Mouse (Mus musculus) forebrain, embryonic 14.5 days (tissue): ENCODE measurements around the gene Cyp2d9. TPM values are rescaled to one million over a fixed set of nuclear protein-coding genes. Genes with fewer than 3 reads are reported as not detected.
"Not testable (repeated sequence)": the region's sequence is repeated elsewhere in the genome, so short reads cannot be mapped to it uniquely, and the experiment has no call there.

Experiments used
- ATAC-seq: fragments of 200-750 bp; cut with Nextera tagmentation; 2 replicates; pipeline ENCODE4 v1.8.0; 2017; ENCODE audit warnings: mild to moderate bottlenecking, moderate library complexity
- DNase-seq: peaks from one replicate; pipeline ENCODE4 v3.0.0-alpha.2; 2015; ENCODE audit warnings: low spot score
- H3K27ac ChIP-seq: fragments of 300-500 bp; sonication (generic); 2 replicates; pipeline ENCODE4 v1.5.1; 2014; ENCODE audit warnings: low read depth, mild to moderate bottlenecking, control low read depth, low read length, moderate library complexity
- H3K27me3 ChIP-seq: fragments of 300-500 bp; sonication (generic); replicated peaks from 2 replicates; pipeline ENCODE4 v1.6.1; 2014; ENCODE audit warnings: low read length, control low read depth, mixed read lengths; ENCODE audit not compliant: control insufficient read depth, insufficient read depth
- H3K36me3 ChIP-seq: fragments of 300-500 bp; sonication (generic); 2 replicates; pipeline ENCODE4 v1.6.1; 2014; ENCODE audit warnings: low read length, control low read depth; ENCODE audit not compliant: control insufficient read depth, insufficient read depth
- H3K4me1 ChIP-seq: fragments of 300-500 bp; sonication (generic); 2 replicates; pipeline ENCODE4 v1.6.1; 2014; ENCODE audit warnings: antibody characterized with exemption, low read length, control low read depth; ENCODE audit not compliant: control insufficient read depth, insufficient read depth
- H3K4me2 ChIP-seq: fragments of 300-500 bp; sonication (generic); 2 replicates; pipeline ENCODE4 v1.6.1; 2014; ENCODE audit warnings: mild to moderate bottlenecking, control low read depth, low read length
- H3K4me3 ChIP-seq: fragments of 300-500 bp; sonication (generic); 2 replicates; pipeline ENCODE4 v1.5.1; 2014; ENCODE audit warnings: low read depth, low read length, control low read depth
- H3K9ac ChIP-seq: fragments of 300-500 bp; sonication (generic); 2 replicates; pipeline ENCODE4 v1.6.1; 2014; ENCODE audit warnings: mild to moderate bottlenecking, low read length, control low read depth, moderate library complexity
- H3K9me3 ChIP-seq: fragments of 300-500 bp; sonication (generic); replicated peaks from 2 replicates; pipeline ENCODE4 v1.6.1; 2016; ENCODE audit warnings: low read length, control low read depth, mixed read lengths; ENCODE audit not compliant: control insufficient read depth
- WGBS: fragments of 180-500 bp; shearing (Covaris S2); extraction: QIAGEN DNeasy Blood & Tissue Kit; methylation state at CpG from one replicate; pipeline ENCODE4 v1.1.7; 2014; 5-methylcytosine and 5-hydroxymethylcytosine counted together
- polyA plus RNA-seq: library from polyadenylated mRNA; unstranded; fragments of >200 nt; fragmentation: Nextera tagmentation; extraction: Ambion mirVana; gene quantifications from 2 replicates; pipeline ENCODE4 v1.2.1, GENCODE M21; 2014

Gene Cyp2d9
- polyA plus RNA-seq, result not detected in 2 replicates

DNA sequence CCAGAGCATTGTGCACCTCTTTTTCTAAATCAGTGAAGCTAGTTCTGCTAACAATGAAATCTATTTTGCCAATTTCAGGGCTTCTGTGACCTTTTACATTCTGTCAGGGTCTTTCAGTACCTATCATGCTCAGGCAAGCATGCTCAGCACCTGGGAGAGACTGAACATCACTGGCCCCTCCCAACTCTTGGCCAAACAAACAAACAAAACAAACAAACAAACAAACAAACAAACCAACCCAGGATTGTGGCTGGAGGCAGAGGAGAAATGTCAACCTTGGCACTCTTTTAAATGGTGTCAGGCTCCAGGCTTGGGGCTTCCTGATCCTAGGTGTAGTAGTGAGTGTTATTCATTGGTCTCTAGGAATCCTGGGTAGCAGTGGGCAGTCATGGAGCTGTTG is at the start of gene Cyp2d9:
Gene Cyp2d9, plus strand, starts transcription at position 301 of the 400 bp plus-strand sequence.
- Histone ChIP-seq H3K36me3 (no peaks in the 10 kb centered on the region), H3K4me2 (no peak within 1 kb of the TSS), H3K27ac (no peak within 1 kb of the TSS), H3K4me3 (no peak within 1 kb of the TSS), H3K4me1 (no peaks in the 10 kb centered on the region), H3K27me3 (no peaks in the 10 kb centered on the region), H3K9ac (no peak within 1 kb of the TSS), H3K9me3 (peaks cover 4% of the 10 kb centered on the region; the same call in 1 of the 2 replicates)
- ATAC-seq (no peak), DNase-seq (no peak)

DNA sequence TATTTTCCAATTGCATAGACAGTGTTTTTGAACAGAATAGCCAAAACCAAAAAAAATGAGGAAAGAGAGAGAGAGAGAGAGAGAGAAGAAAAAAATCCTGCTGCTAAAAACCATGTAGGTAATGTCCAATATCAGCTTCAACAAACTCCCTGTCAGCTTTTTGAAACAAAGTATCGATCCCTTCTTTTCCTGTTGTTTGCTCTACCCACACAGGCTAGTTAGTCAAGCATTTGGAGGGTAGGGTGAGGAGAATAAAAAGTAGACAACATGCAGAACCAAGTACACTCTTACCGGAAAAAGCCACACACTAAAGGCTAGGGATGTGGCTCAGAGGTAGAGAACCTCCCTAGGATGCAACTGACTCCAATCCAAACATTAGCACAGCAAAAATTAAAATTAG is 47.5 kb upstream of the Cyp2d9 start:
- whole genome bisulfite sequencing, result 89% methylated on average over 2 of the region's 2 CpGs
- Histone ChIP-seq H3K4me3 (no peak overlapping the region), H3K4me1 (peaks cover 1% of the 10 kb centered on the region; the same call in 1 of the 2 replicates), H3K27me3 (no peaks in the 10 kb centered on the region), H3K4me2 (no peak overlapping the region), H3K9ac (no peak overlapping the region), H3K9me3 (no peaks in the 10 kb centered on the region), H3K27ac (no peak overlapping the region), H3K36me3 (no peaks in the 10 kb centered on the region)
- DNase-seq (no peak), ATAC-seq (no peak)

DNA sequence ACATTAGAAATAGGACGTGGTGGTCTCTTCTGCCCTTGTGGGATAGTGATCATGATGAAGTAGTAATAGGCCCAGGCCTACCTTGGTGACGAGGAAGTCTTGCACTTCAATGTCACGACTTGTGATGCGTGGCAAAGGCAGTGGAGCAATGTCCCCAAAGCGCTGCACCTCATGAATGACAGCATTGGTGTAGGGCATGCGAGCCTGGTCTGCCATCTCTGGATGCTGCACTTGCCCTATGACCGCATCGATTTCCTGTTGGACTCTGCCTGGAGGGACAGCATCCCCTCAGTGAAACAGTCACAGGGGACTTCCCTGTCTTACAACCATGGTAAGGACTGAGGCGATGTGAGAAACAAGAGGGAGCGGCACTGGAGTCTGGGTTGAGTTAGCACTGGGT is 43.3 kb upstream of the Cyp2d9 start:
- 88% methylated on average over 10 of the region's 10 CpGs for WGBS

DNA sequence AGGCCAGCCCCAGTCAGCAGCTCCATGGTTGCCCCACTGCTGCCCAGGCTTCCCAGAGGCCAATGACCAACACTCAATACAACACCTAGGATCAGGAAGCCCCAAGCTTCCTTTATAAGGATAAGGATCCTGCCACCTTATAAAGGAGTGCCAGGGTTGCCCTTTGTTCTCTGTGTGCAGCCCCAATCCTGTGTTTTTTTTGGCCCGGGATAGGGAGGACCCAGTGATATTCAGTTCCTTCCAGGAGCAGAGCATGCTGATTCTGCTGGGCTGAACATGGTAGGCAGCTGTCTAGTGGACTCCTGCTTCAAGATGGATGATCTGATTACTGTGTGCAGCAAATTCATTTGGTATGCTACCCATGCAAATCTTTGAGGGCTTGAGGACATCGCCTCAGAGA is 39.3 kb upstream of the Cyp2d9 start, which contains the start of gene Cyp2d11:
Gene Cyp2d11, minus strand, starts transcription at position 101 of the 400 bp plus-strand sequence.
- ATAC-seq, H3K27ac ChIP-seq, H3K36me3 ChIP-seq: not testable (repeated sequence)

More for the DNA sequence above, 43.3 kb upstream of the Cyp2d9 start:
- H3K4me3 ChIP-seq, H3K9ac ChIP-seq, H3K27me3 ChIP-seq, H3K27ac ChIP-seq, H3K4me2 ChIP-seq, DNase-seq, H3K36me3 ChIP-seq, ATAC-seq, H3K9me3 ChIP-seq, H3K4me1 ChIP-seq: not testable (repeated sequence)

GRCm38 (mm10) chr15:82395955-82396354 is 37.3 kb upstream of the Cyp2d9 start:
- not testable (repeated sequence) for H3K4me3 ChIP-seq, DNase-seq, ATAC-seq, H3K4me2 ChIP-seq, H3K27ac ChIP-seq, H3K9me3 ChIP-seq, H3K4me1 ChIP-seq, H3K36me3 ChIP-seq, H3K9ac ChIP-seq, H3K27me3 ChIP-seq
- WGBS, result 89% methylated on average over 3 of the region's 3 CpGs

More for the DNA sequence above, 39.3 kb upstream of the Cyp2d9 start, which contains the start of gene Cyp2d11:
- not testable (repeated sequence) for H3K27me3 ChIP-seq, H3K9ac ChIP-seq, H3K9me3 ChIP-seq, H3K4me1 ChIP-seq, H3K4me3 ChIP-seq, DNase-seq, H3K4me2 ChIP-seq
- 81% methylated on average over 2 of the region's 2 CpGs for WGBS

GRCm38 (mm10) chr15:82401516-82401915 is 31.7 kb upstream of the Cyp2d9 start:
- Histone ChIP-seq H3K4me1 (no peaks in the 10 kb centered on the region), H3K36me3 (no peaks in the 10 kb centered on the region), H3K27me3 (no peaks in the 10 kb centered on the region), H3K9ac (no peak overlapping the region), H3K9me3 (no peaks in the 10 kb centered on the region), H3K4me2 (no peak overlapping the region), H3K27ac (no peak overlapping the region), H3K4me3 (no peak overlapping the region)
- WGBS, result 45% methylated on average over 2 of the region's 2 CpGs
- DNase-seq, result no peak
- ATAC-seq, result no peak

- no peaks in the 10 kb centered on the region for H3K36me3 ChIP-seq
- H3K4me1 ChIP-seq, result no peaks in the 10 kb centered on the region
- DNase-seq (no peak), ATAC-seq (no peak)
- no peak overlapping the region for H3K9ac ChIP-seq
- no peaks in the 10 kb centered on the region for H3K27me3 ChIP-seq
- no peaks in the 10 kb centered on the region for H3K9me3 ChIP-seq
- no peak overlapping the region for H3K4me3 ChIP-seq
- no peak overlapping the region for H3K4me2 ChIP-seq
- H3K27ac ChIP-seq, result no peak overlapping the region
Observed at GRCm38 (mm10) chr15:82402106-82402505, 31.1 kb upstream of the Cyp2d9 start.

DNA sequence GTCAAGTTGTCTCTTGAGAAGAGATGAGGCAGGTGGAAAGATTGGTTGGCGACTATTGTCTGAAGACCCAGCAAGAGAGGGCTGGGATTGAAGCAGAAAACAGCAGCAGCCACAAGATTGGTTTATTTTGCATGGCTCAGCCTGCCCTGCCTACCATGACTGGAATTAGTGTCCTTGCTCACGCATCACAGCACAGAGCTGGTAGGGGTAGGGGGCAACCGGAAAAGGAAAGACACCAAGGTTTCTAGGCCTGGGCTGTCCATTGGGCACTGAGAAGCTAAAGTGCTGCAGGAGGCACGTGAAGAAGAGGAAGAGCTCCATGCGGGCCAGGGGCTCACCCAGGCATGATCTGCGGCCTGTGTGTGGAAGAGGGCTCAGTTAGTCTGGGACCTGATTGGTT is 30.5 kb upstream of the Cyp2d9 start:
- Histone ChIP-seq H3K27ac (no peak overlapping the region), H3K9ac (no peak overlapping the region), H3K27me3 (no peaks in the 10 kb centered on the region), H3K9me3 (no peaks in the 10 kb centered on the region), H3K4me3 (no peak overlapping the region), H3K4me2 (no peak overlapping the region), H3K36me3 (no peaks in the 10 kb centered on the region), H3K4me1 (no peaks in the 10 kb centered on the region)
- ATAC-seq (no peak), DNase-seq (no peak)
- WGBS, result 79% methylated on average over 6 of the region's 6 CpGs

- H3K9ac ChIP-seq, result no peak overlapping the region
- no peak overlapping the region for H3K4me2 ChIP-seq
- no peak for ATAC-seq
- H3K27me3 ChIP-seq, result no peaks in the 10 kb centered on the region
- no peak overlapping the region for H3K4me3 ChIP-seq
- H3K9me3 ChIP-seq, result no peaks in the 10 kb centered on the region
- H3K36me3 ChIP-seq, result no peaks in the 10 kb centered on the region
- no peak for DNase-seq
- H3K4me1 ChIP-seq, result no peaks in the 10 kb centered on the region
- 93% methylated on average over 9 of the region's 9 CpGs for WGBS
- no peak overlapping the region for H3K27ac ChIP-seq
Observed at GRCm38 (mm10) chr15:82403606-82404005, 29.6 kb upstream of the Cyp2d9 start.
